Mouse (Mus musculus) intestine, postnatal 0 days (tissue): ENCODE results near the gene Pcyt1a. TPM values are rescaled to one million over a fixed set of nuclear protein-coding genes. Genes with fewer than 3 reads are reported as not detected.

Experiments used
- ATAC-seq: fragments of 200-750 bp; cut with Nextera tagmentation; 2 replicates; pipeline ENCODE4 v1.8.0; 2017; ENCODE audit warnings: mild to moderate bottlenecking, moderate TSS enrichment, moderate library complexity
- H3K27ac ChIP-seq: fragments of 300-500 bp; sonication (generic); 2 replicates; pipeline ENCODE4 v1.5.1; 2014; ENCODE audit warnings: mild to moderate bottlenecking, low read depth, low read length, moderate library complexity
- H3K27me3 ChIP-seq: fragments of 300-500 bp; sonication (generic); replicated peaks from 2 replicates; pipeline ENCODE4 v1.6.1; 2014; ENCODE audit warnings: low read length, mixed read lengths; ENCODE audit not compliant: control insufficient read depth, insufficient read depth
- H3K36me3 ChIP-seq: fragments of 300-500 bp; sonication (generic); 2 replicates; pipeline ENCODE4 v1.6.1; 2014; ENCODE audit warnings: mild to moderate bottlenecking, moderate library complexity; ENCODE audit not compliant: control insufficient read depth, insufficient read depth
- H3K4me1 ChIP-seq: fragments of 300-500 bp; sonication (generic); replicated peaks from 2 replicates; pipeline ENCODE4 v1.6.1; 2014; ENCODE audit warnings: antibody characterized with exemption, low read length, mixed read lengths; ENCODE audit not compliant: control insufficient read depth, insufficient read depth
- H3K4me2 ChIP-seq: fragments of 300-500 bp; sonication (generic); replicated peaks from 2 replicates; pipeline ENCODE4 v1.6.1; 2014; ENCODE audit warnings: low read depth, mild to moderate bottlenecking, moderate library complexity
- H3K4me3 ChIP-seq: fragments of 300-500 bp; sonication (generic); 2 replicates; pipeline ENCODE4 v1.5.1; 2014; ENCODE audit warnings: low read depth, low read length
- H3K9ac ChIP-seq: fragments of 300-500 bp; sonication (generic); 2 replicates; pipeline ENCODE4 v1.6.1; 2014; ENCODE audit warnings: mild to moderate bottlenecking, low read depth, low read length
- H3K9me3 ChIP-seq: fragments of 300-500 bp; sonication (generic); 2 replicates; pipeline ENCODE4 v1.6.1; 2016; ENCODE audit warnings: mixed run types; ENCODE audit not compliant: control insufficient read depth
- CTCF ChIP-seq: sonication (generic); IDR thresholded peaks from 2 replicates; pipeline ENCODE4 v1.5.1; 2016; ENCODE audit warnings: low read depth, mild to moderate bottlenecking, control low read depth, antibody characterized with exemption, moderate library complexity
- WGBS: fragments of 180-500 bp; shearing (Covaris S2); extraction: QIAGEN DNeasy Blood & Tissue Kit; methylation state at CpG from one replicate; pipeline ENCODE4 v1.1.7; 2014; 5-methylcytosine and 5-hydroxymethylcytosine counted together
- polyA plus RNA-seq: library from polyadenylated mRNA; unstranded; fragments of >200 nt; fragmentation: Nextera tagmentation; extraction: Ambion mirVana; gene quantifications from 2 replicates; pipeline ENCODE4 v1.2.1, GENCODE M21; 2015

The Pcyt1a gene
- polyA plus RNA-seq, 1 experiment from 2014 or later, result 114 TPM

GRCm38 (mm10) chr16:32508035-32508434, 77.3 kb downstream of the Pcyt1a start:
- no peak for ATAC-seq
- 46% methylated on average over 5 of the region's 5 CpGs for WGBS
- peaks cover 19% of the 10 kb centered on the region; the same call in 1 of the 2 replicates for H3K4me1 ChIP-seq

GRCm38 (mm10) chr16:32508506-32509065, 77.9 kb downstream of the Pcyt1a start:
- no peak overlapping the region; the same call in 1 of the 2 replicates for H3K27ac ChIP-seq
- no peak for TF ChIP-seq CTCF
- WGBS, result 23% methylated on average over 3 of the region's 3 CpGs

More at GRCm38 (mm10) chr16:32508035-32508434, 77.3 kb downstream of the Pcyt1a start:
- Histone ChIP-seq H3K4me3 (no peak overlapping the region), H3K27ac (no peak overlapping the region), H3K27me3 (no peaks in the 10 kb centered on the region), H3K36me3 (no peaks in the 10 kb centered on the region), H3K9ac (no peak overlapping the region), H3K4me2 (no peak overlapping the region), H3K9me3 (no peaks in the 10 kb centered on the region)
- TF ChIP-seq CTCF, result no peak

GRCm38 (mm10) chr16:32509066-32509942, 78.6 kb downstream of the Pcyt1a start:
- Histone ChIP-seq H3K9ac (no peak overlapping the region), H3K4me2 (peak overlapping the region; percentile 33; the same call in 1 of the 2 replicates), H3K36me3 (no peaks in the 10 kb centered on the region), H3K4me3 (no peak overlapping the region), H3K4me1 (peaks cover 19% of the 10 kb centered on the region; the same call in 1 of the 2 replicates), H3K9me3 (no peaks in the 10 kb centered on the region), H3K27ac (peak overlapping the region; percentile 50), H3K27me3 (no peaks in the 10 kb centered on the region)
- WGBS, result 25% methylated on average over 9 of the region's 9 CpGs
- peak; percentile 59 for TF ChIP-seq CTCF
- ATAC-seq, result peak; percentile 62

More at GRCm38 (mm10) chr16:32508506-32509065, 77.9 kb downstream of the Pcyt1a start:
- no peaks in the 10 kb centered on the region for H3K27me3 ChIP-seq
- H3K4me3 ChIP-seq, result no peak overlapping the region
- H3K36me3 ChIP-seq, result no peaks in the 10 kb centered on the region
- ATAC-seq, result no peak
- H3K4me2 ChIP-seq, result 0 out of 2 replicates have a peak overlapping the region, but pooled peaks have one; percentile 33
- H3K4me1 ChIP-seq, result peaks cover 20% of the 10 kb centered on the region; the same call in 1 of the 2 replicates
- H3K9ac ChIP-seq, result no peak overlapping the region
- no peaks in the 10 kb centered on the region for H3K9me3 ChIP-seq

GRCm38 (mm10) chr16:32510399-32511337, 79.9 kb downstream of the Pcyt1a start:
- WGBS, result 47% methylated on average over 18 of the region's 18 CpGs
- TF ChIP-seq CTCF, result no peak
- Histone ChIP-seq H3K9me3 (no peaks in the 10 kb centered on the region), H3K36me3 (no peaks in the 10 kb centered on the region), H3K4me1 (peaks cover 19% of the 10 kb centered on the region; the same call in 1 of the 2 replicates), H3K27ac (no peak overlapping the region), H3K4me3 (no peak overlapping the region), H3K4me2 (no peak overlapping the region), H3K9ac (no peak overlapping the region), H3K27me3 (no peaks in the 10 kb centered on the region)
- ATAC-seq, result no peak

- H3K9ac ChIP-seq, result no peak overlapping the region
- H3K36me3 ChIP-seq, result no peaks in the 10 kb centered on the region
- ATAC-seq, result no peak
- no peak for TF ChIP-seq CTCF
- 79% methylated on average over 3 of the region's 3 CpGs for whole genome bisulfite sequencing
- H3K9me3 ChIP-seq, result no peaks in the 10 kb centered on the region
- no peak overlapping the region for H3K4me2 ChIP-seq
- H3K4me3 ChIP-seq, result no peak overlapping the region
- H3K27me3 ChIP-seq, result no peaks in the 10 kb centered on the region
- peaks cover 19% of the 10 kb centered on the region; the same call in 1 of the 2 replicates for H3K4me1 ChIP-seq
- H3K27ac ChIP-seq, result no peak overlapping the region
These were observed 80.6 kb downstream of the Pcyt1a start for GRCm38 (mm10) chr16:32511338-32511734.
